Mouse (Mus musculus) lung, adult 2 months (tissue): ENCODE data around the gene Zfp46.

ENCODE experiments used
- CTCF ChIP-seq: fragments of 200-500 bp; IDR thresholded peaks from 2 replicates; pipeline ENCODE4 v1.5.1; 2011; ENCODE audit warnings: mild to moderate bottlenecking, low read length, control low read depth; ENCODE audit not compliant: insufficient read depth
- POLR2A ChIP-seq: fragments of 200-500 bp; IDR thresholded peaks from 2 replicates; pipeline ENCODE4 v1.6.1; 2011; ENCODE audit warnings: low read depth, mild to moderate bottlenecking, control low read depth, low read length, borderline replicate concordance; ENCODE audit errors: extremely low read depth

GRCm38 (mm10) chr4:136247729-136248463 is 36.6 kb upstream of the Zfp46 start, which contains the start of gene Tcea3:
- TF ChIP-seq POLR2A (no peak), CTCF (no peak)
